Mouse (Mus musculus) frontal cortex, postnatal 36 days (tissue): ENCODE measurements around the gene Kcnn1.

ENCODE experiments used
- DNase-seq, 2 experiments: peaks; one replicate each; pipeline ENCODE4 v3.0.0; 2022; ENCODE audit warnings: low spot score in 2 of 2

Gene Kcnn1

DNA sequence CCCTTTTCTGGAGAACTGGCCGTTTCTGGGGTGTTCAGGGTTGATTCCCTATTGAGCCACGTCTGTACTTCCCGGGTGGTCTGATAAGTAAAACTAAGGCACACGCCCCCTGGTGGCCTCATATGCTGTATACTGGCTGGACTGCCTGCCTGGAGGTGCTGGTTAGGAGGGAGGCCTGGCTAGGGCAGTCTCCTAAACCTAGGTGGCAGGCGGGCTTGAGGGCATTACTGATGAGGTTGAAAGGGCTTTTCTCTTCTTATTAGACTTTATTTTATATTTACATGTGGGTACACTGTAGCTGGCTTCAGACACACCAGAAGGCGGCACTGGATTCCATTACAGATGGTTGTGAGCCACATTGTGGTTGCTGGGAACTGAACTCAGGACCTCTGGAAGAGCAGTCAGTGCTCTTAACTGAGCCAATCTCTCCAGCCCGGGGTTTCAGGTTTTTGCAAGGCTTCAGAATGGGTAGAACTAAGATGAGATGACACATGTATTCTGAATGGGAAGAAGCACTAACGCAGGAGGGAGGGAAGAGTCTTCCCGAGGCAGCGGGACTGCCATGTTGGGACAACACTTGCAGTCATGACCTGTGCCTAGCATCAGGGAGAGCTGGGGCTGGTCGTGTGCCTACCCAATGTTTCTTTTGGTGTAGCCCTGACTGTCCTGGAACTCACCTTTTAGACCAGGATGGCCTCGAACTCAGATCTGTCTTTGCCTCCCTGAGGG lies 30.8 kb upstream of the Kcnn1 start:
- peak; percentile 45 to 65 for DNase-seq

DNA sequence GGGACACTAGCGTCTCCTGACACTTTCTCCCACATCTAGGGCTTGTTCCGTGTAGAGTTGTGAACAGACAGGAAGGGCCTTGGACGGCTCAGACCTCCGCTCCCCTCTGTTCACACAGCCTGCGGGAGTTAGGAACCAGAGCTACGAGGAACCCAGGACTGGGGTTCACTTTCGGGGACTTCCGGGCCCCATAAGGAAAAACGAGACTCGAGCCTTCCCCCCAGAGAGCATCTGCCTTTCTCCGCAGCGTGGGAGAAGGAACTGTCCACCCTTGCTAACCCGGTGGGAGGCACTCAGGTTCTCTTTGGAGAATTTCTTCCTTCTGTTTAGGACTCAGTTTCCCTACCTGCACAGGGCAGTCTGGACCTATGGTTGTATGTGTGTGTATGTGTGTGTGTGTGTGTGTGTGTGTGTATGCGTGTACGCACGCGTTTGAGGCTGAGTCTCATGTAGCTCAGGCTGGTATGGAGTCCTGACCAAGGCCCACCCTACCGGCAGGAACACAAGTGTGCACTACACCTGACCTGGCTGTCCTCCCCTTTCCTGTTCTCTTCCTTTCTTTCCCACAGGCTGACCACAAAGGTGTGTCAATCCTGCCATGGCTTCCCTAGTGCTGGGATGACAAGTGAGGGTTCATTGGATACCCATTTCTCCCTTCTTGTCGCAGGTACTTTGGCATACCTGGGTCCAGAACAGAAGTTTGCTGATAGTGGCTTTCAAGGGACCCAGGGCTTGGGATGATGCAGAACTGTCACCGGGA lies 30.0 kb upstream of the Kcnn1 start:
- no peak for DNase-seq

DNA sequence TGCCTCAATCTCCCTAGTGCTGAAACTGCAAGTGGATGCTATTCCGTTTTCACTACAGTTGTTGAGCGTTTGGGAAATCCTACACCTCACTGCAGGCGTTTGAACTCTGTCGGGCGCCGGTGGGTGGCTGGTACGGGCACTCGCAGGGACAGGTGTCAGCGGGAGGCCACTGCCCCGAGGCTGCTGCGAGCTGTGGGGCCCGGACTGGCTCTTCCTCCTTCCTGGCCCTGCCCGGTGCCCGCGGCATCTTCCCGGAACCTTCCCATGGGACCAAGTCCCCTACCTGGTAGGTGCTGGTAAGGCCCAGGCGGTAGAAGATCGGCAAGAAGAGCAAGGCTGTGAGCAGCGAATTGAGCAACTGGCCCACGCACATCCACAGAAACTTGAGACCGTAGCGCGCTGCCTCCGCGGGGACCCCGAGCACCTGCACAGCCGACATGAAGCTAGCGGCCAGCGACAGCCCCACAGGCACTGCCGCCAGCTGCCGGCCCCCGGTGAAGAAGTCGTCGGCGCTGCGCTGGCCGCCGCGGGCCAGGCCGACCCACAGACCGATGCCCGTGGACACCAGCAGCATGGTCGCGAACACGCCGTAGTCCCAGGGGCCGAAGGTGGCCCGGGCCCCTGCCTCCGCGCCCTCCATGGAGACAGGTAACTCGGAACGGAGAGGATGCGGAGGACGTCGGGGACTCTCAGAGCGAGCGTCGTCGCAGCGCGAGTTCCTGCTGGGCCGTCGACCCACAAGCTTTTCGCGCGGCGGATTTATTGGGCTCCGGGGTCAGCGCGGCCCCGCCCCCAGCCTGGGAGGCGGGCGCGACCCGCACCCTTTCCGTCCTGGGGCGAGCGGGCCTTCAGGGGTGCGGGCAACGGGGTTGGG lies 29.2 kb upstream of the Kcnn1 start, which contains the start of gene Slc5a5:
Slc5a5 (minus strand) TSS at position 736 of the 874 bp plus-strand sequence.
- DNase-seq: no peak

DNA sequence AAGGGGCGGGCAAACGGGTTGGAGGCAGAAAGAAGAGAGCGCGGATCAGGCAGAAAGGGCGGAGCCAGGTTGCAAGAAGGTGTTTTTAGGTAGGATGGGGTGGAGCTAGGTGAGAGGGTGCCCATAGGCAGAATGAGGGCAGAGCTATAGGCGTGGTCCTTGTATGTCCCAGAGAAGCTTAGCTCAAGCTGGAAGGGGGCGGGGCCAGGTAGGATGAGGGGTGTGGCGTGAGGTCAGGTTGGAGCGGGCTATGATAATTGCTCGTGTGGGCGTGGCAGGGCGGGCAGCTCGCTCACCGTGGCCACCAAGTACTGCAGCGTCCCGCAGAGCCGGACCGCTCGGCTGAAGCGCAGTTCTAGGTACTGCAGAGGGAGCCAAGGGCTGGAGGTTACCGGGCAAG lies 28.3 kb upstream of the Kcnn1 start:
- DNase-seq: no peak

DNA sequence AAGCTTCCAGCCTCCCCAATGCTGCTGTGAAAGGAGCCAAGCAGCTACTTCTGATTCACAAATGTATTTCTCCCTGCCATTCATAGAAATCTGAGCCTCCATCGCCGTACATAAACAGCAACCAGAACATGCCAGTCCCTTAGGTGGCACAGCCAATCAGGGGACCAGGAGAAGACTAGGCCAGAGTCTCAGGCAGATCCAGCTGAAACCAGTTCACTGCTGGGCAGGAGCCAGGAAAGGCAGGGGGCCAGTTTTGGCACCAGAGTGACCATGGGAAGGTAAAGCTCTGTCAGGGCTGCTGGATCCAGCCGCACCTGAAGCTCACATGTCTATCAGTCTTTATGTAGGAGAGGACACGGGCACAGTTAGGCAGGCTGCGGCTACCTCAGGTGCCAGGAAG lies 27.6 kb upstream of the Kcnn1 start:
- DNase-seq: no peak

DNA sequence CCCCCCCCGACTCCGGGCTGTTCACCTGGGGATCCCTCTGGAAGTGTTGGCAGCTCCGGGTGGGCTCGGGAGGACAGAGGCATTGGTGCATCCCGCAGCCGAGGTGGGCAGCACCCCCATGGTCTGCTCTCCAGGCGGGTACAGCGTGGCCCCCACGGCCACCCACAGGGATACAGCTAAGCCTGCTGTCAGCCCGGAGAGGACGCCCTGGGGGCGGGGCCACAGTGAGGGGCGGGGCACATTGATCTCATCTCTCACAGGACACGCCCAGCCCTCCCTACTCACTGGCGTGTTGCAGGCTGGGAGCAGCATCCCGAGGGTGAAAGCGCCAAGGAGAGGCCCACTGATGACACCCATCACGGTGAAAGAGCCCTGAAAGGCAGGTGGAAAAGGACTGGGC lies 24.6 kb upstream of the Kcnn1 start:
- DNase-seq: no peak

DNA sequence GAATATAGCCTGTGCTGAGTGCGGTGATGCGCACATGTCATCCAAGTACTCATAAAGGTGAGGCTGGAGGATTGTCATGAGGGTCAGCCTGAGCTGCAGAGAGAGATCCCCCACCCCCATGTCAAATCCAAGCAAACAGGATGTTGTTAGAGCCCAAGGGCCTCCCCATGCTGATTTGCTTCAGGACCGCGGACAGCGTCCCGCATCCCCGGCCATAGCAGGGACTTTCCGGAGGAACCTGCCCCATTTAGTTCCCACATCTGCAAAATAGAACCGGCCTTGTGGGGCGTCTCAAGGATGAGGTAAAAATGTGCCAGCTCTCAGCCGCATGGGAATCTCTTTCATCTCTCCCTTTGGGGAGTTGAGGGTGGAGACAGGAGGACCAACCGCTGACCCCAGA lies 22.6 kb upstream of the Kcnn1 start:
- no peak for DNase-seq

DNA sequence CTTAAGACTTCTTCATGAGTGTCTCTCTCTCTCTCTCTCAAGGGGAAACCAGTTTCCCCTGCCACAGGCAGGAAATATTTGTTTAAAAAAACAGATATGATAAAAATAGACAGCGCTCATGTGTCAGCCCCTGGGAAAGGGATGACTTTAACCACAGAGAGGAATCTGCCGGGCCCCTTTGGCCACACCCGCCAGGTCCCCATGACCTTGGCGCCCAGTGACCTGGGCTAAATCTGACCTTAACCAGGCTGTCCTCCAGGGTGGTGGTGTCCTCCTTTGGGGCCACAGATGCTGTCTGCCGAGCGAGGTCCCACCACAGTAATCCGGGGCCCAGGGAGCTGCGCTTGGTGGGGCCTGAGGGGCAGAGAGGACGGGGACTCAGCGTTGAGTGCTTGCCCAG lies 21.6 kb upstream of the Kcnn1 start:
- no peak for DNase-seq

DNA sequence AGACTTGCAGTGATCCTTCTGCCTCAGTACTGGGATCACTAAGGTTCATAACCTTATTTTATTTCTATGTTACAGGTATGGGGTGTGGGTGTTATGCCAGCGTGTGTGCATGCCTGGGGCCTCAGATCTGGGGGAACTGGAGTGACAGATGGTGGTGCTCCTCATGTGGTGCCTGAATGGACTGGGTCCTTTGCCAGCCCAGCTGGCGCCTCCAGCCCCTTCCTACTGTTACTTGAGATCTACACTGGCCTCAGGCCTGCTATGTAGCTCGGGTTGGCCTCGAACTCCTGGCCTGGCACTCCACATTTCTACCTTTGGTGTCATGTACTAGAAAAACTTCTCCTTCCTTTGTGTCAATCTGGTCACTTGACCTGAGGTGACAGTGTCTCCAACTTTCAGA lies 21.1 kb upstream of the Kcnn1 start:
- no peak for DNase-seq

DNA sequence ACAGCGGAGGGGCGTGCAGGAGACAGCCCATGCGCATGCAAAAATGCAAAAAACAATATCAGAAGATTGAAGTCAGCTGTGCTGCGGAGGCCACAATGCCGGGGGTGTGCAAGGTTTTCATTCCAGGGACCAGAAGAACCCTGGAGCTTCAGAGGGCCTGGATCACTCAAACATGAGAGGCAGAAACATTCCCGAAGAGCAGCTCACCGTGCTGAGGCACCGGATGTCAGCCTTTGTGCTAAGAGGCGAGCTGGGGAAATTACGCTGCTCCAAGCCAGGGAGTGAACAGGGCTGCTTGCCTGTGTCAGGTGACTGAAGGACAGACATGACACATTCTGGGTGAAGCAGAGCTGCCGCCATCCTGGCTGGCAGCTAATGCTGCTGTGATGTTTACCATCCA lies 17.5 kb upstream of the Kcnn1 start:
- no peak for DNase-seq

DNA sequence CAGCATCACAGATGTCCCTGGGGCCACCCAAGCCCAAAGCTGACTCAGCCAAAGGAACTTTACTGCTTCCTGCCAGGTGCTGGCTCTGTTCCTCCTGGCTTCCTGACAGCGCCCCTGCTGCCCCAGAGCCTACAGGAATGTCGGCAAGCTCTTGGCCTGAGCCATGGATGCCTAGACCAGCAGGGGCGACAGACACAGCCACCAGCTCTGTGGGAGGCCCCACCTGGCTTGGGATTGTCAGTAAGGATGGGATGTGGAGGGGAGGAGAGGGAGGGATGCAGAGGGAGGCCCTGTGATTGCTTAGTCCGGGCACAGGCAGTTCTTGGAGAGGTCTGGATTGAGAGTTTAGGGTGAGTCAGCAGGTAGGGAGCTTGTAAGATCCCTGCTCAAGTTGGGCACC lies 17.1 kb upstream of the Kcnn1 start:
- no peak for DNase-seq

DNA sequence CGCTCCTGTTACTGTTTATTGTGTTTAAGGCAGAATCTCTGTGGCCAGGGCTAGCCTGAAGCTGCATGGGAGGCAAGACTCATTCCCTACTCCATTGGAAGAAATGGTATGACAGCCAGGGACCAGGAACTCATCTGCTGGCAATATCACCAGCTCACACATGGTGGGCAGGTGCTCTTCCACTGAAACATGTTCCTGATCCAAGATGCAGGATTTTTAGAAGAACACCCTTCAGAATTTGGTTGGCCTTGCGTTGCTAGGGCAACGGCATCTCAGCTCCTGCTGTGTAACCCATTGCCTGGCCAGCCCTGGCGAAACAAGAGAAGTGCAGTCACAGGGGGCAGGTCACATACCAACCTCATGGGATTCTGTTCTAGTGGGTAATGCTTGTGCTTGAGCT lies 16.4 kb upstream of the Kcnn1 start:
- no peak for DNase-seq

DNA sequence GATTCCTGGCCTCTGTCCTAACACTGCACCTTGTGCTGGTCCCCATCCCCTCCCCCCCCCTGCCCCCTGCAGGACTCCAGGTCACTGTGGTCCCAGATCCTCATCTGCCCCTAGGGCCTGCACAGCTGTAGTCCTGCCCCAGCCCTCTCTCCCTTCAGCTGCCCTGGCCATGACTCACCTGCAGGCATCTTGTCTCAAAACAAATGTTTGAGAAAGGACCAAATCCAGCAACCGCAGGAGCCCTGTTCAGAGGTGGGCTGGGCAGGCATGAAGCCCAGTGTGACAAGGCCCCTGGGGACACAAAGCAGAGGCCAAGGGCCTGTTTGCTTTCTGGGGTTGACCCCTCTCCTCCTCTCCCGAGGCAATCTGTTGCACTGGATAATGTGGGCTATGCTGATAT lies 15.1 kb upstream of the Kcnn1 start:
- no peak for DNase-seq

DNA sequence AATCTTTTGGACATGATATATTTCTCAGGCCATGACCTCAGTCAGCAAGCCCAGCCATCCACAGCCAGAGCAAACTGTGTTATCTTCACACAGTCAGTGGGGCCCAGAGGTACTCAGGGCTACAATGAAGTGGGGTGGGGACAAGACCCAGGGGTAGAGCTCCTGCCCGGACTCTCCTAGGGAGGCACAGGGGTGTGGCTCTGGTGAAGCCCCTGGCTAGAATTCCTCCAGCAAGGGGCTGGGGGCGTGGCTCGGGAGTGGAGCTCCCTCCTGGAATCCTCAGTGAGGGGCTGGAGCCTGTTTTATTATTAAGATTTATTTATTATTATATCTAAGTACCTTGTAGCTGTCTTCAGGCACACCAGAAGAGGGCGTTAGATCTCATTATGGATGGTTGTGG lies 13.3 kb upstream of the Kcnn1 start:
- DNase-seq: no peak

DNA sequence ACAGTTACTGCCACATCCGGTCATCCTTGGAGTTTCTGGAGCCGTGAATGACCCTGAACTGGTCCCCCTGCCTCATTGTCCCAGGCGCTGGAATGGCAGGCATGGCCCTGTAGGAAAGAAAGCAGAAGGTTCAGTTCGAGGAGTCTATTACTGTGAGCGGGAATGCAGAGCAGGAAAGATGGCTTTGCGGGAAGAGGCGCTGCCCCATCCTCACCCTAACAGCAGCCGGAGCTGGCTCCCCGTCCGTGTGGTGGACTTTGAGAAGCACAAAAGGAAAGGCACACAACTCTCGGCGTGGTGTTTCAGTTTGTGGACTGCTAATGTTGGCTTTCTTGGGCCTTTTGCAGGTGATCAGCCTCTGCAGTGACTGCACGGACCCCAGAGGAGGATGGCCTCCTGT lies 11.4 kb upstream of the Kcnn1 start:
- no peak for DNase-seq

DNA sequence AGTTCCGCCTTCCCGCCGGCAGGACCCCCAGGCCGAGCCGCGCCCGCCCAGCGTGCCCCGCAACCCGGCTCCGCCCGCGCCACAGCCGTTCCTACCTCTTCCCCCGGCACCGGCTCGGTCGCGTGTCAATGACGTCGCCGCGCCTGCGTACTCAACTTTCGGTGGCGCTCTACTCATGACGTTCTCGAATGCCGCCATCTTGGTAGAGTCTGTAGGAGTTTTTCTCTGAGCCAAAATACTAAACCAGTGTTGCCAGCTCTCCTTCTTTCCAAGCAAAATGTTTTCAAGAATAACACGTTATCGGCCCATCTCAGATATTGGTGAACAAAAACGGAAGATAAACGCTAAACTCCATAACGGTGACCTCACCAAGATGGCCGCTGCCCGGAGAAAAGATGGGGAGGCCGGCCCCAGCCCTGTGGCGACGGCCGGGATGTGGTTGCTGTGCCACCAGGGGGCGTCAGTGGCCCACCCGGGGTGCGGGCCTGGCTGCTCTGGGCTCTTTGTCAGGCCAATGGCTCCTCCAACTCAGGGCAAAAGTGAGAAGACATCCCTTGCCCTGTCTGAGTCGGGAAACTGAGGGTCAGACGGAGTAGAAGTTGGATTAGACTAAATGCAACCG lies 10.4 kb upstream of the Kcnn1 start, which contains the start of gene Ccdc124:
Ccdc124 (minus strand) TSS at position 572 of the 622 bp plus-strand sequence.
- DNase-seq: peak; percentile 96 to 98

DNA sequence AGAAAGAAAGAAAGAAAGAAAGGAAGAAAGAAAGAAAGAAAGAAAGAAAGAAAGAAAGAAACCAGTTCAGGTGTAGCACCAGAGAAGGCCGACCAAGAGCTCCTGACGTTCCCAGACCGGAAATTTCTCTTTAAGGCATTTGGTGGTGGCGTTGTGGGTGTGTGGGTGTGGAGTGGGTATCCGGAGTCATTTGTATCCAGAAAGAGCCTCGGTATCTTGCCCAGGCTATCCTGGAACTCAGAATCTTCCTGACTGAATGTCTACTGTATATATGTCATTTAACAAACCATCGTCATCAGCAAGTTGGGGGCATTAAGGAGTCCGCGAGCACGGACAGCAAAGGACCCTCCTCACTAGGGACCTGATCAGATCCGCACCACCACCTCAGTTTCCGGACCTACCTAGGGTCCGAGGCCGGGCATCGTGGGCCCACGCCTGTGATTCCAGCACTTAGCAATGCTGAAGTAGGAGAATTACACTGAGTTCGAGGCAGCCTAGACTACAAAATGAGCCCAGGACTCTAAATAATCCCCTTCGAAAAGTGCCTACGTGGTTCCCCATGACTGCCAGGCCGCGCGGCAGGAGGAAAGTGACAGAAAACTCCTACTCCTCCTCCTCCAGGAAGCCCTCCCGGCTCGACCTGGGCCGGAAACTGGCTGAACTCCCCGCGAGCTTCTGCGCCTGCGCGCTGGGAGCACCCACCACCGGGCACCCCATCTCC lies 9.7 kb upstream of the Kcnn1 start:
- no peak for DNase-seq

DNA sequence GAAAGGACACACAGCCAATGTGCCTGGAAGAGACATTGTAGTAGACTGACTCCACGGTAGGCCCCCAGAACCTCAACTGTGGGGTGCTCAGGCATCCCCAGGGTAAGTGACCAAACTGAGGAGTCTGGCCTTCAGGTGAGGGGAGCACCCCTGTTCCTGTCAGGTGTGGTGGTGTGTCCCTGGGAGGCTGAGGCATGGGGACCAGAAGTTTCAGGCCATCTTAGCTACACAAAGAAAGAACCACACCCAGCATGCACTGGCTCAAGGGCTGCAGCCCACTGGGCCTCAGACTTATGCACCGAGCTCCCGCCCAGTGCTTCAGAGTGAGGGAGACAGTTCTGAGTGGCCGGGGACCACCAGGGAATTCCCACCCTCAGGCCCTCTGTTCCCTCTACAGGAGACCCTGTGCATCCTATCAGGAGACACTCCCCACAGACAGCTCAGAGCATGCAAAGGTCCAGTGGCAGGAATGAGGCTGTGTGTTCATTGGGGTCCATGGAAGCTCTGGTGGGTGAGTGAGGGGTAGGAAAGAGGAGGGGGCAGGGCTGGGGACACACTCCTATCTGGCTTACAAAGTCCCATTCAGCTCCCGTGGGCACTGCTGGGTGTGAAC lies 8.2 kb upstream of the Kcnn1 start:
- DNase-seq: no peak

DNA sequence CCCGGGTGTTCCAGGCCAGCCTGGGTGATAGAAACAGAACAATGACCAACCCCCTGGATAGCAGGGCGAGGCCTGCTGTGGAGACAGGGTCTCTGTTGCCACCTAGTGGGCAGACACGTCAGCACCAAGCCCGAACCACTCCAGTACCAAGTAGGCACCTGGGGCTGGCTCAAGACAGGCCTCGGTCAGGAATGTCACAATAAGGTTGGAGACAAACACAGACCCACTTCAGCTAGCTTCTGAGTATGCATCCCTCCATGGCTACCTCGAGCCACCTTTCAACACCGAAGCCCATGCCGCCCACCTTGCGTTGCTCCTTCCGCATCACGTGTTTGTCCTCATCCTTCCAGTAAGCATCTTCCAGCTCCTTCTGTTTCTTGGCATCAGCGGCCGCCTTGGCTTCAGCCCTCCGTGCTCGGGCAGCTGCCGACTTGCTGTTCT lies 6.6 kb upstream of the Kcnn1 start:
- DNase-seq: peak; percentile 74 to 79

DNA sequence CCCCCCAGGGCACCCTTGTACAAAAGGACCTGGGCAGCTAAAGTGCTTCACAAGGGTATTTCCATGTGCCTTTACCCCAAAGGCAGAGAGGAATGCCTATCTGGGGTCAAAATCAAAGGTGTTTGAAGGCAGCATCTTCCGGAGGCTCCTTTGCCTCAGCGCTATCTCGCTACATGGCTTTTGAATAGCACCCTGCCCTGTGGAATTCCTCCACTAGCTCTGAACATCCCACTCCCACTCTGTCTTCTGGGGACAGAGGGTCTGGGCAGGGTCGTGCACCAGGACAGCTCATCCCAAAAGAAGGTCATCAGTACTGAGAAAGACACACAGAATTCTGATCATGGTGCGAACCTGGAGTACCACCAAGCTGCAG lies 6.1 kb upstream of the Kcnn1 start:
- no peak for DNase-seq
